Mouse (Mus musculus) bone marrow macrophage, adult 2 months (primary cell): ENCODE measurements around the gene Prune1. TPM values are rescaled to one million over a fixed set of nuclear protein-coding genes. Genes with fewer than 3 reads are reported as not detected.

ENCODE experiments used
- H3K27ac ChIP-seq: 2 replicates; pipeline ENCODE4 v1.5.1; 2012; ENCODE audit warnings: low read depth, low read length; ENCODE audit not compliant: insufficient read depth
- H3K4me1 ChIP-seq: 2 replicates; pipeline ENCODE4 v1.6.1; 2012; ENCODE audit warnings: low read length; ENCODE audit not compliant: control insufficient read depth, insufficient read depth
- H3K4me3 ChIP-seq: 2 replicates; pipeline ENCODE4 v1.5.1; 2012; ENCODE audit warnings: mild to moderate bottlenecking, low read length, moderate library complexity; ENCODE audit not compliant: insufficient read depth
- CTCF ChIP-seq: IDR thresholded peaks from 2 replicates; pipeline ENCODE4 v1.5.1; 2012; ENCODE audit warnings: low read depth, mild to moderate bottlenecking, low read length, moderate library complexity
- POLR2A ChIP-seq: IDR thresholded peaks from 2 replicates; pipeline ENCODE4 v1.6.1; 2012; ENCODE audit warnings: mild to moderate bottlenecking, low read depth, low read length, borderline replicate concordance
- polyA plus RNA-seq: library from polyadenylated mRNA; stranded (reverse); fragments of >200 nt; gene quantifications from 2 replicates; pipeline ENCODE4 v1.2.4, GENCODE M21; 2012; ENCODE audit not compliant: missing spikeins, insufficient read depth, insufficient read length

Prune1 gene
- polyA plus RNA-seq, 1 experiment, result 16.6 TPM

- H3K4me3 ChIP-seq, result no peak overlapping the region
- peaks cover 16% of the 10 kb centered on the region for H3K4me1 ChIP-seq
- H3K27ac ChIP-seq, result no peak overlapping the region
- no peak for TF ChIP-seq CTCF
- TF ChIP-seq POLR2A, result no peak
Observed at GRCm38 (mm10) chr3:95267855-95268254, 14.0 kb downstream of the Prune1 start.

GRCm38 (mm10) chr3:95266052-95266451 lies 15.8 kb downstream of the Prune1 start:
- H3K4me1 ChIP-seq, result peaks cover 20% of the 10 kb centered on the region

GRCm38 (mm10) chr3:95264724-95265123 lies 17.2 kb downstream of the Prune1 start:
- Histone ChIP-seq H3K27ac (no peak overlapping the region), H3K4me3 (no peak overlapping the region), H3K4me1 (peaks cover 20% of the 10 kb centered on the region)
- TF ChIP-seq POLR2A (no peak), CTCF (no peak)

More at GRCm38 (mm10) chr3:95266052-95266451, 15.8 kb downstream of the Prune1 start:
- TF ChIP-seq CTCF (no peak), POLR2A (no peak)
- Histone ChIP-seq H3K4me3 (no peak overlapping the region), H3K27ac (no peak overlapping the region)

- TF ChIP-seq CTCF (peak; percentile 75), POLR2A (no peak)
- peak overlapping the region; percentile 40 for H3K4me3 ChIP-seq
- H3K27ac ChIP-seq, result peak overlapping the region; percentile 75
- peaks cover 17% of the 10 kb centered on the region for H3K4me1 ChIP-seq
Observed at GRCm38 (mm10) chr3:95263089-95263739, 18.7 kb downstream of the Prune1 start.

- Histone ChIP-seq H3K4me3 (no peak overlapping the region), H3K27ac (no peak overlapping the region), H3K4me1 (peaks cover 9% of the 10 kb centered on the region)
- TF ChIP-seq CTCF (no peak), POLR2A (no peak)
Observed at GRCm38 (mm10) chr3:95261975-95262374, 19.9 kb downstream of the Prune1 start.

- H3K4me1 ChIP-seq, result no peaks in the 10 kb centered on the region
- no peak overlapping the region for H3K27ac ChIP-seq
- no peak for TF ChIP-seq CTCF
- no peak for TF ChIP-seq POLR2A
- no peak overlapping the region for H3K4me3 ChIP-seq
Observed at GRCm38 (mm10) chr3:95256931-95257330, 24.9 kb downstream of the Prune1 start.

GRCm38 (mm10) chr3:95250783-95251424 lies 31.0 kb downstream of the Prune1 start, which contains the start of gene Bnipl:
Gene Bnipl (minus strand): TSS chr3:95251193.
- TF ChIP-seq CTCF (no peak), POLR2A (no peak)
- H3K4me1 ChIP-seq, result peaks cover 7% of the 10 kb centered on the region
- H3K4me3 ChIP-seq, result no peak within 1 kb of the TSS
- no peak within 1 kb of the TSS for H3K27ac ChIP-seq

- Histone ChIP-seq H3K4me3 (no peak overlapping the region), H3K27ac (no peak overlapping the region), H3K4me1 (peaks cover 7% of the 10 kb centered on the region)
- TF ChIP-seq CTCF, result no peak
- no peak for TF ChIP-seq POLR2A
Observed at GRCm38 (mm10) chr3:95250361-95250760, 31.5 kb downstream of the Prune1 start.

- no peak overlapping the region for H3K4me3 ChIP-seq
- no peak overlapping the region for H3K27ac ChIP-seq
- peaks cover 7% of the 10 kb centered on the region for H3K4me1 ChIP-seq
- no peak for TF ChIP-seq CTCF
- no peak for TF ChIP-seq POLR2A
Observed at GRCm38 (mm10) chr3:95247660-95248336, 34.1 kb downstream of the Prune1 start.
